Mouse (Mus musculus): ENCODE measurements around the gene Pdzd2. TPM values are rescaled to one million over a fixed set of nuclear protein-coding genes. Genes with fewer than 3 reads are reported as not detected.
"Not testable (repeated sequence)": the region's sequence is repeated elsewhere in the genome, so short reads cannot be mapped to it uniquely, and the experiment has no call there.

The Pdzd2 gene
- polyA plus RNA-seq, 1 experiment, result 20.0 TPM

GRCm38 (mm10) chr15:12377800-12378199 is 361.9 kb downstream of the Pdzd2 start:
- DNase-seq (ENCODE audit: low spot score), result no peak

- DNase-seq (ENCODE audit: low spot score), result no peak
Measured at GRCm38 (mm10) chr15:12376491-12377069, 363.1 kb downstream of the Pdzd2 start.

DNA sequence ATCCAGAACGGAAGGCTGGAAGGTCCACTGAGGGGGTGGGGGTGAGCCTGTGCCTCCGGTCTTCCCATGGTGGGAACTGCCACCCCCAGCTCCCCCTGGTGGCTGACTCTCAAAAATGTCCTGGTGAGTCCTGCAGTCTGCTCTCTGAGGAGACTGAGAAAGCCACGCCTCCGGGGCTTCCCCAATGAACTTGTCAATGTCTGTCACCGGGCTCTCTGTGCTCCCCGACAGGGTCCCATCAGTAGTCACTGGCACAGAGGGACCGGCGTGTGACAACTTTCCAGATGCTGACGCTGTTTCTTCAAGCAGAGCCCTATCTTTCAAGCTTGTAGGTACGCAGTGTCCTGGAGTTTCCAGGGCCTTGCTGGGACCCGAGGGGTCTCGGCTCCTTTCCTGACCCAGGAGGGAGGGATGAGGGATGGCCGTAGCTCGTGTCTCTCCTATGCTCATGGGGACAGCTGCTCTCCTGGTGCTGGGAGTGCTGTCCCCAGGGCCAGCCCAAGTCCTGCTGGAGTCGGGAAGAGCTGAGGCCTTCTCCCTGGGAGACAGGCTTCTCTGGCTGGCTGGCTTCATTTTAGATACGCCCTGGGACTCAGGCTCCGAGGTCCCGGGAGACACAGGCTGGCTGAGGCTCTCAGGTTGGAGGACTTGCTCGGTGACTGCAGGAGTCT is 363.9 kb downstream of the Pdzd2 start:
- peak; percentile 52 for DNase-seq (ENCODE audit: low spot score)

GRCm38 (mm10) chr15:12374916-12375315 is 364.8 kb downstream of the Pdzd2 start:
- DNase-seq (ENCODE audit: low spot score), result no peak

GRCm38 (mm10) chr15:12373918-12374317 is 365.8 kb downstream of the Pdzd2 start:
- no peak for DNase-seq (ENCODE audit: low spot score)

DNA sequence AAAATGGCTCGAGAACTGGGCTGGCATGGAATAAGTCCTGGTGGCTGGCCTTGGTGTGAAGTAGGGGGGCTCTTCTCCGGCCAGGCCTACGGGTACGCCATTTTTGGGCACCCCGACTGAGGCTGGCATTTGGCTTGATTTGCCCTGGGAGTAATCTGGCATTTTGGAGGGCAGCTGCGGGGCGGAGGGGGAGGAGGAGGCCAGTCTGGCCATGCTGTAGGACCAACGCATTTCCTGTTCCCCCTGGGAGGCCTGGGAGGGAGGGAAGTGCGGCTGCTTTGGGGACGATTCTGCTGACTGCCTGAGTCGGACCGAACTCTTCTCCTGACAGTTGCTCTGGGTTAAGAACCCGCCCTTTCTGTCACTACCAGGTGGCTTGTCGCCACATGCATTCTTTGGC is 366.2 kb downstream of the Pdzd2 start:
- DNase-seq (ENCODE audit: low spot score), result no peak

GRCm38 (mm10) chr15:12371183-12371582 is 368.5 kb downstream of the Pdzd2 start:
- DNase-seq (ENCODE audit: low spot score), result peak; percentile 40

DNA sequence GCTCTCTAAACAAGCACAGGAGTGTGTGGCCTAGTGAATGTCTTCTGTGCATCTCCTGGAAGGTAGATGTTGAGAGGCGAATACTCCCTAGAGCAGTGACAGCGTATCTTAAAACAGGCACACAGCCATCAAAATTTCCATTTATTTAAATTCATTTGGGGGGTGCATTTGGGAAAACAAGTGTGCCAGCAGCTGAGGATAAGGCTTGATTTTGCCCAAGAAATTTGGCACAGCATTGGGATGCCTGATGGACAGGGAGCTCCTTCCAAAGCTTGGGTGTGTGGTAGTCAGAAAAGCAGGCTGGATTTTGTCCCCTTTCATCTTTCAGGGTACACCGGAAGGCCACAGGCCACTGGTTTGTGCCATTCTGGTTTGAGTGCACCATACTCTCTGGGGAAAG is 369.6 kb downstream of the Pdzd2 start:
- DNase-seq (ENCODE audit: low spot score), result no peak

GRCm38 (mm10) chr15:12368850-12369249 is 370.9 kb downstream of the Pdzd2 start:
- DNase-seq (ENCODE audit: low spot score), result no peak

- DNase-seq (ENCODE audit: low spot score), result no peak
Measured at GRCm38 (mm10) chr15:12368357-12368756, 371.4 kb downstream of the Pdzd2 start.

DNA sequence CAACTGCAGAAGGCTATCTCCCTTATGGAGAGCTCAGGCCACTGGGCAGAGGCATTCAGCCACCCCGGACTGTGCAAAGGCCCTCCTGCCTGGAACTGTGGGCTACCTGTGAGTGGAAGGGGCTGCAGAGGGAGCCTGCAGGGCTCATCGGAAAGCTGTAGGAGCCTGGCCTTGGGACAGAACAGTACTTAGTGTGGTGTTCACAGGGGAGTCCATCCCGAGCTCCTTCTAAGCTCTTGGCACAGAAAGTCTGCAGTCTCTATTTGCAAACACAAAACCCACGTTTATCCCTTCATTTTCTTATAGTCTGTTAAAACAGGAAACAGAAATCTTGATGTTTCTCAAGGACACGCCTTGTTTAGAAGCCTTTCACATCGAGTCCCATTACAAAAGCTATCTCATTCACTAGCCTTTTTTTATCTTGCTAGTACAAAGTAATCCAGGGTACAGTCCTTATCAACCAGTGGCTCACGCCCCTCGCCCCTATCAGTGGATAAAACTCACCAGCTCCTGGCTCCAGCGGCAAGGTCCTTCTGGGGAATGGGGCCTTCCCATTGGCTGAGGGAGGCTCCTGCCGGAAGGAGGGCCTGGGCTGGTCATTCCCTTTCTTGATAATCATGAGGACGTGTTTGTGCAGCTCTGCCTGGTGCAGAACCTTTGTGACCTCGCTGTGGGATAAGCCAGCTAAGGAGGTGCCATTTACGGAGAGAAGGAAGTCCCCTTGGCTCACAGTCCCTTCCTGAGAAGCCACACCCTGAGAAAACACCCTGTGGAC is 372.2 kb downstream of the Pdzd2 start:
- DNase-seq (ENCODE audit: low spot score), result no peak

- not testable (repeated sequence) for DNase-seq (ENCODE audit: low spot score)
Measured at GRCm38 (mm10) chr15:12366580-12367305, 373.0 kb downstream of the Pdzd2 start.

- no peak for DNase-seq (ENCODE audit: low spot score)
Measured at GRCm38 (mm10) chr15:12366072-12366469, 373.7 kb downstream of the Pdzd2 start.

DNA sequence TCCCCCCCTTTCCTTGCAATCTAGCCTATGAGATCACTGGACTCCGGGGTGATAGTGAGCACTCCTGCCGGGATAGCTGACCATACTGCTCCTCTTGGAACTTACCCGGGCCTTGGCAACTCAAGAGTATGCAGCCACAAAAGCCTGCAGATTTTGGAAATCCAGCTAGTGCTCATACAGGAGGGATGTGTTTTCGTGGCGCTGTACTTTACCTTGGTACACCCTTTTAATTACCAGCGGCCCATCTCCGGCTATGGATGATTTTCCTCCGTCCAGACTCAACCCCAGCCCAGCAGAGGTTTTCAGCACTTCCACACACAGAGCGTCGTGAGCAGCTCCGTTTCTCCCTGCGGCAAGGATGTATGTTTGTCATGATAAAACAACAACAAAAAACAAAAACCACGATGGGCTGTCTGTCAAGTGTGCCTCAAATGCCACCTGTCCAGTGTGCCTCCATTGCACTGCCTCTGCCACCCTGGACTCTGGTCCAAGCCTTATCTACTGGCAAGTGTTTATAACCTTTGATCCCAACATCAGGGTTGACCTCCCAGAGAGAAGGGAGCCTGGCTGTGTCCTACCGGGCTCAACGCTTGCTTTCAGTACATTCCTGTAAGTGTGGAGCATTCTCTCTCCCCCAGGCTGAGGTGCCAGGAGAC is 374.2 kb downstream of the Pdzd2 start:
- no peak for DNase-seq (ENCODE audit: low spot score)

DNA sequence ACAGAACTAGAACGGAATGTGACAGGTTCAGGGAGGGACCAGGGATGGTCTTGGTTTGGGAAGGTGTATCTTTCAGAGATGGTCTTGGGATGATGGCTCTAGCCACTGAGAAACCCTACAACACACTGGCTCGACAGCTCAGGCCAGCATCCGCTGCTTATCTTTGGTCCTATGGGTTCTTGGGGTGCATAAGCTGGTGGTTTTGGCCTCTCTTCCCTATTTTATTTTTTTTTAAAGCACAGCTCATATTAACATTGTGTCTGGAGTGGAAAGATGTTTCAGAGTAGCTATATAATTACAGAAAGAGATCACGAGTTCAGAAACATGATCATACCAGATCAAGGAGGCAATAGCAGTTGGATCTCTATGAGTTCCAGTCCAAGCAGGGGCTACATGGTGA is 375.6 kb downstream of the Pdzd2 start:
- no peak for DNase-seq (ENCODE audit: low spot score)

DNA sequence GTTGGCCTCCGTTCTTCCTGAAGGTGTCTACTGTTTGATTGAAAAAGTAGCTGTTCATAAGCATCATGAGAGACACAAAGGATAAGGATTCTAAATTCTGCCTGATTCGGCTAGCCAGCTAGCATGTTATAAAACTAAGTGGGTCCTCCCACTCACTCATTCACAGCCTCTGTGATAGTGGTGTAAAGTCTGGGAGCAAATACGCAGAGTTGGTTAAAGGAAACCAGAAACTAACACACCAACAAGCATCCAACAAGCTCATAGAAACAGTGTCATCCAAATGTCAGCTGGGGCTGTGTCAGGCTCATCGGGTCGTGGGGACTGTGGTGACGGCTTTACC is 377.1 kb downstream of the Pdzd2 start:
- DNase-seq (ENCODE audit: low spot score), result no peak

DNA sequence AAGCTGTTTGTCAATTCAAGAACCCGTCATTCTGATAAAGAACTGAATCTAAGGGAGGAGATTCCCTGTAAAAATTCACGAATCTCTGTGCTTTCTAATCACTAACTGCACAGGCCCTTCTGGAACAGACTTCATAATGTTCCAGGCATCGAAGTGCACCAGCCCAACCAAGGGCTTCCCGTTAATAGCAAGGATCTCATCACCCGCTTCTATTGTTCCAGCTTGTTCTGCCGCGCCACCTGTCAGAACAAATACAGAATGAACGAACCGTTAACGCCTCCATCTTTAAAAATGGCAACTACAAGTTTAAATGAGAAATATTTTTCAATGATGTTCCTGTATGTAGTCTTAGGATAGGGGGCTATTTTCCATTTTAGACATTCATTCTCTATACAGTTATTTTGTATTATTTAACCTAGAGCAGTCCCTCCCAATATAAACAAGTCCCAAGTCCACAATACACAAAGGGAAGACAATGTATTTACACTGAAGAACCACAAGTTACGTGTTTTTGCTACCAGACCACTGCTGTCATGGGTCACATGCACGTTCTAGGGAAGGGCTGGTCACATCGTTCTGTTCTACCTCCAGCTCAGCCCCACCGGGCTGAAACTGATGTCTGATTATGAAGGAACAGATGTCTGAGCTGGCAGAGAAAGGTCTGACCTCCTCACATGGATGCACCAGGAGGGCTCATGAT is 377.6 kb downstream of the Pdzd2 start:
- DNase-seq (ENCODE audit: low spot score), result no peak

GRCm38 (mm10) chr15:12360519-12361212 is 379.1 kb downstream of the Pdzd2 start:
- no peak for DNase-seq (ENCODE audit: low spot score)

DNA sequence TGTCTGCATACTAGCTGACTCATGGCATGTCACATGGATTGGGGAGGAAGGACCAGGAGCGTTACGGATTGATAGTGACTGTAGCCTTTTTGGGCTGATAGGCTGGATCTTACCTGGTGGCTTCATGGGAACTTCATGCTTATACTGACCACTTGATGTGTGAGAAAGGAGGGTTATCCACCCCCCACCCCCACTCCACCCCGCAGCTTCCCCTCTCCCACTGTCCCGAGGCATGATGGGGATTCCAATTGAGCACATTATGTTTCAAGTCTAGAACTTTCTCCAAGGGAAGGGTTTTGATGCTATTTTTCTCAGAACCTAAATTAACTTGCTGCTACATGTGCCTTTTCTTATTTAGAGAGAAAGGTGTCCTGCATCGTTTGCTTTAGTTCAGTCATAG is 381.3 kb downstream of the Pdzd2 start:
- no peak for DNase-seq (ENCODE audit: low spot score)

DNA sequence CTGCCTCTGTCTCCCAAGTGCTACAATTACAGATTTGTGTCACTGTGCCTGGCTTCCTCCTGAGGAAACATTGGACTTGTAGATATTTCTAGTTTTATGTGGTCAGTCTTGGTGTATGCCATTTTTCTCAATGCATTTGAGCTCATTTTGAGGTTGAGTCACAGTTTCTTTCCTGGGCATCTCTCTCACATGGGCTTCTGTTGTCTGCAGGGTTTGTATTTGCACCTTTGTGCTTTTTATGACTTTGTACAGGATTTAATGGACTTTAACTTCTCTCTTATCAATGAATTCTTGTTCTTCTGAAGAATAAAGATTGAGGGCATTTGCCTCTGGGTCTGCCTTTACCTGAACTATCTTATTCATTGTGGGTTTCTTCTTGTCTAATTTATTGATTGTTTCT is 382.3 kb downstream of the Pdzd2 start:
- no peak for DNase-seq (ENCODE audit: low spot score)

DNA sequence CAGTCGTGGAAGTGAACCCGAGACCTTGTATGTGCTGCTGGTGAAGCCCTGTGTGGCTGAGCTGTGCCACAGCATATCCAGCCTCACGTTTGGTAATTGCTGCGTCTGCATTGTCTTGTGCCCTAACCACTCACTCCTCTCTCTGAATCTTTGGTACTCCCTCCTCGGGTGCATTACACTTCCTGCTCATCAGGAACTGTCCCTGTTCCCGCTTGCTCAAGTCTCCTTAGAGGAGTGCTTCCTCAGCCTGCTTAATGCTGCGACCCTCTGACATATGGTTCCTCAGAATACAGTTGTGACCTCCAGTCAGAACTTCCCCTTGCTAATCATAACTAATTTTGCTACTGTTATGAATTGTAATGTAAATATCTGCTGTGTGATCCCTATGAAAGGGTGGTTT is 383.8 kb downstream of the Pdzd2 start:
- no peak for DNase-seq (ENCODE audit: low spot score)
